Mouse (Mus musculus) lung, adult 2 months (tissue): ENCODE results near the gene Zfp692.
A peak's percentile ranks its signal among the peaks of the same experiment; 100 is the strongest.

Experiments used
- CTCF ChIP-seq: fragments of 200-500 bp; IDR thresholded peaks from 2 replicates; pipeline ENCODE4 v1.5.1; 2011; ENCODE audit warnings: mild to moderate bottlenecking, low read length, control low read depth; ENCODE audit not compliant: insufficient read depth
- POLR2A ChIP-seq: fragments of 200-500 bp; IDR thresholded peaks from 2 replicates; pipeline ENCODE4 v1.6.1; 2011; ENCODE audit warnings: low read depth, mild to moderate bottlenecking, control low read depth, low read length, borderline replicate concordance; ENCODE audit errors: extremely low read depth

GRCm38 (mm10) chr11:58316344-58316743 lies 9.5 kb downstream of the Zfp692 start:
- TF ChIP-seq CTCF, result no peak
- peak; percentile 28; the same call in 1 of the 2 replicates for TF ChIP-seq POLR2A
